Mouse (Mus musculus) heart, postnatal 0 days (tissue): ENCODE data around the gene Tecpr2. TPM values are rescaled to one million over a fixed set of nuclear protein-coding genes. Genes with fewer than 3 reads are reported as not detected.

Source experiments
- ATAC-seq: fragments of 200-750 bp; cut with Nextera tagmentation; 2 replicates; pipeline ENCODE4 v1.8.0; 2017; ENCODE audit warnings: low read depth, moderate number of reproducible peaks, moderate library complexity; ENCODE audit not compliant: insufficient read depth
- DNase-seq: peaks from one replicate; pipeline ENCODE4 v3.0.0-alpha.2; 2016; ENCODE audit warnings: low spot score
- H3K27ac ChIP-seq: fragments of 300-500 bp; sonication (generic); 2 replicates; pipeline ENCODE4 v1.5.1; 2014; ENCODE audit warnings: low read depth, mild to moderate bottlenecking
- H3K27me3 ChIP-seq: fragments of 300-500 bp; sonication (generic); 2 replicates; pipeline ENCODE4 v1.6.1; 2014; ENCODE audit warnings: low read length, mixed read lengths; ENCODE audit not compliant: control insufficient read depth, insufficient read depth
- H3K36me3 ChIP-seq: fragments of 300-500 bp; sonication (generic); replicated peaks from 2 replicates; pipeline ENCODE4 v1.6.1; 2014; ENCODE audit warnings: low read length, mixed read lengths; ENCODE audit not compliant: control insufficient read depth, insufficient read depth
- H3K4me1 ChIP-seq: fragments of 300-500 bp; sonication (generic); 2 replicates; pipeline ENCODE4 v1.6.1; 2014; ENCODE audit warnings: antibody characterized with exemption; ENCODE audit not compliant: control insufficient read depth, insufficient read depth
- H3K4me2 ChIP-seq: fragments of 300-500 bp; sonication (generic); 2 replicates; pipeline ENCODE4 v1.6.1; 2014; ENCODE audit warnings: low read depth, mild to moderate bottlenecking, low read length, moderate library complexity
- H3K4me3 ChIP-seq: fragments of 300-500 bp; sonication (generic); 2 replicates; pipeline ENCODE4 v1.5.1; 2014; ENCODE audit warnings: low read depth, low read length
- H3K9ac ChIP-seq: fragments of 300-500 bp; sonication (generic); replicated peaks from 2 replicates; pipeline ENCODE4 v1.6.1; 2014; ENCODE audit warnings: low read depth, low read length, mixed read lengths
- H3K9me3 ChIP-seq: fragments of 300-500 bp; sonication (generic); replicated peaks from 2 replicates; pipeline ENCODE4 v1.6.1; 2016; ENCODE audit warnings: low read length; ENCODE audit not compliant: control insufficient read depth
- CTCF ChIP-seq: IDR thresholded peaks from 2 replicates; pipeline ENCODE4 v1.5.1; 2016; ENCODE audit warnings: antibody characterized with exemption, control low read depth, low read depth
- EP300 ChIP-seq: IDR thresholded peaks from 2 replicates; pipeline ENCODE4 v1.6.1; 2016; ENCODE audit warnings: antibody characterized with exemption, low read depth
- WGBS: fragments of 180-500 bp; shearing (Covaris S2); extraction: QIAGEN DNeasy Blood & Tissue Kit; methylation state at CpG from one replicate; pipeline ENCODE4 v1.1.7; 2014; 5-methylcytosine and 5-hydroxymethylcytosine counted together
- polyA plus RNA-seq: library from polyadenylated mRNA; unstranded; fragments of >200 nt; fragmentation: Nextera tagmentation; extraction: Ambion mirVana; gene quantifications from 2 replicates; pipeline ENCODE4 v1.2.1, GENCODE M21; 2015
- total RNA-seq: library from RNA; depleted of rRNA; stranded (reverse); fragments of >200 nt; gene quantifications from 2 replicates; pipeline ENCODE4 v1.2.3, GENCODE M21; 2014; ENCODE audit warnings: low replicate concordance

Gene Tecpr2
- total and polyA plus RNA-seq, 2 experiments from 2014 or later = 1.4 to 4.7 TPM

- WGBS = 26% methylated on average over 2 of the region's 2 CpGs
- Histone ChIP-seq H3K36me3 (peaks cover 6% of the 10 kb centered on the region), H3K4me1 (no peaks in the 10 kb centered on the region), H3K4me3 (no peak overlapping the region), H3K9me3 (no peaks in the 10 kb centered on the region), H3K4me2 (no peak overlapping the region), H3K27ac (no peak overlapping the region), H3K27me3 (no peaks in the 10 kb centered on the region), H3K9ac (no peak overlapping the region)
- no peak for TF ChIP-seq EP300
- no peak for TF ChIP-seq CTCF
- ATAC-seq (no peak), DNase-seq (no peak)
Observed at GRCm38 (mm10) chr12:110961973-110962372, 72.9 kb downstream of the Tecpr2 start.

DNA sequence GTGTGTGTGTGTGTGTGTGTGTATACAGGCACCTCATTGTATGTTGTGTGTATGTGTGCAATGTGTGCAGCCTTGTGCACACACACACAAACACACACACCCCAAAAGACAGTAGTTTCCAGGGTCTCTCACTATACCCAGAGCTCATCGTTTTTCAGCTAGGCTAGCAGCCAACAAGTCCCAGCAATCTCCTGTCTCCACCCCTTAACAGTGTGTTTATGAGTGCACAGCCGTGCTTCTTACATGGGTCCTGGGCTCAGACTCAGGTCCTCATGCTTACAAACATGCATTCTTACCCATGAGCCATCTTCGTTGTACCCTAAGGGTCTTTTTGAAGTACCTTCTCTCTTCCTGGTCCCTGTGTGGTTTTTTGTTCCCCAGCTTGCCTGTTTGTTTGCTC lies 76.4 kb downstream of the Tecpr2 start:
- Histone ChIP-seq H3K4me3 (no peak overlapping the region), H3K27ac (no peak overlapping the region), H3K4me2 (no peak overlapping the region), H3K36me3 (peaks cover 22% of the 10 kb centered on the region), H3K27me3 (no peaks in the 10 kb centered on the region), H3K9ac (no peak overlapping the region), H3K4me1 (no peaks in the 10 kb centered on the region), H3K9me3 (no peaks in the 10 kb centered on the region)
- ATAC-seq (no peak), DNase-seq (no peak)
- WGBS = 42% methylated on average over 3 of the region's 3 CpGs
- no peak for TF ChIP-seq CTCF
- no peak for TF ChIP-seq EP300

DNA sequence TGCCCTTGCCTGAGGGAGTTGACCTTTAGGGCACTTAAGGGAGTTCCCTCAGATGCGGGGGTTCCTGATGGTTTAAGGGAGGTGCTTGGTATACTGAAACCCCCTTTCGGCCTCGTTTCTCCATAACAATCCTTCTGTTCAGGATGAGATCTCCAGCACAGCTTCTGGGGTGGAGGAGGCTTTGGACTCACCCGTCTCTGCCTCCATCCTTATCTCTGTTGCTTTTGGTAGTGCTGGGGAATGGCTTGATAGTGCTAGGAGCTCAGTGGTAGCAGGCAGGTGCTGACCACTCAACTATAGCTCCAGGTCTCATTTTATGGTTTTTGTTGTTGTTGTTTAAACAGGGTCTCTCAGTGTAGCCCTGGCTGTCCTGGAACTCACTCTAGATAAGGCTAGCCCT lies 77.0 kb downstream of the Tecpr2 start:
- Histone ChIP-seq H3K4me1 (no peaks in the 10 kb centered on the region), H3K27ac (no peak overlapping the region), H3K4me3 (no peak overlapping the region), H3K36me3 (peaks cover 25% of the 10 kb centered on the region), H3K9ac (no peak overlapping the region), H3K9me3 (no peaks in the 10 kb centered on the region), H3K4me2 (no peak overlapping the region), H3K27me3 (no peaks in the 10 kb centered on the region)
- DNase-seq (no peak), ATAC-seq (no peak)
- 58% methylated on average over 4 of the region's 4 CpGs for WGBS
- no peak for TF ChIP-seq EP300
- TF ChIP-seq CTCF = no peak

GRCm38 (mm10) chr12:110967146-110967545 lies 78.1 kb downstream of the Tecpr2 start:
- Histone ChIP-seq H3K27me3 (no peaks in the 10 kb centered on the region), H3K4me1 (no peaks in the 10 kb centered on the region), H3K9ac (no peak overlapping the region), H3K27ac (no peak overlapping the region), H3K4me2 (no peak overlapping the region), H3K9me3 (no peaks in the 10 kb centered on the region), H3K4me3 (no peak overlapping the region), H3K36me3 (peaks cover 29% of the 10 kb centered on the region)
- no peak for DNase-seq
- TF ChIP-seq EP300 (no peak), CTCF (no peak)
- ATAC-seq = no peak
- WGBS = 55% methylated on average over 2 of the region's 2 CpGs

DNA sequence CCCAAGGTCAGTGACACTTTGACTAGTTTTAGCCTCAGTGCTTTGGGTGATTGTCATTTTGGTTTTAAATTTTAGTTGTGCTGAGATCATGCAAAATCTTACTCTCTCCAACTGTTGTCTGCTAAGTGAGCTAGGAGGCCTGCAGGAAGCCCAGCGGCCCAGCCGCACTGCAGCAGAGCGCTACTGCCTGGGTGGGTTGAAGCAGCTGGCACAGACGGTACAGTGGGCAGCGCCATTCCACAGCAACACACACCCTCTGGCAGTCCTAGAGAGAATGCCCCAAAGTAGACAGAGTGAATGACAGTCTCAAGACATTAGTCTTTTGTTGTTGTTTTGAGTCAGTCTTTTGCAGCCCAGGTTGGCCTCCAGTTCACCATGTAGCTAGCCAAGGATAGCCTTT lies 81.3 kb downstream of the Tecpr2 start:
- H3K27me3 ChIP-seq = no peaks in the 10 kb centered on the region
- H3K4me2 ChIP-seq = no peak overlapping the region
- no peaks in the 10 kb centered on the region for H3K9me3 ChIP-seq
- ATAC-seq = no peak
- 96% methylated on average over 5 of the region's 5 CpGs for WGBS
- DNase-seq = no peak
- H3K9ac ChIP-seq = no peak overlapping the region
- peaks cover 15% of the 10 kb centered on the region; the same call in 1 of the 2 replicates for H3K4me1 ChIP-seq
- H3K27ac ChIP-seq = no peak overlapping the region
- H3K36me3 ChIP-seq = peaks cover 36% of the 10 kb centered on the region
- no peak overlapping the region for H3K4me3 ChIP-seq
- TF ChIP-seq EP300 (no peak), CTCF (no peak)

DNA sequence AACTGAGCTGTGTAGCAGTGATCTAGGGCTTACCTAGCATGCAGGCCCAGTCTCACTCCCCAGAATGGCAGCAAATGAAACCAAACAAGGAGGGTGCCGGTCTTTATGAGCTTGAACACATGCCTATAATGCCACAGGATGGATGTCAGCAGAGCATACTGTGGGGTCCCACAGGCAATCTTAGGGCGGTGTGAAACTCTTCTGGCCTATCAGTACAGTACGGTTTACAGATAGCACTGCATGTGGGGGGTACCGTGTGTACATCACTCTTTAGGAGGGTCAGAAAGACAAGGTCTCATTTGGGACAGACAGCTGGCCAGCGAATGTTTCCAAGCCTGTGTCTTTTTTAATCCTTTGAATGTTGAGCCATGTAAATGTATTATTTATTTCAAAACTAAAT lies 82.9 kb downstream of the Tecpr2 start:
- peaks cover 49% of the 10 kb centered on the region for H3K36me3 ChIP-seq

More for the DNA sequence above, 82.9 kb downstream of the Tecpr2 start:
- Histone ChIP-seq H3K27ac (no peak overlapping the region), H3K9me3 (no peaks in the 10 kb centered on the region), H3K4me1 (peaks cover 16% of the 10 kb centered on the region; the same call in 1 of the 2 replicates), H3K9ac (no peak overlapping the region), H3K27me3 (no peaks in the 10 kb centered on the region), H3K4me2 (no peak overlapping the region), H3K4me3 (no peak overlapping the region)
- ATAC-seq (no peak), DNase-seq (no peak)
- TF ChIP-seq CTCF = no peak
- TF ChIP-seq EP300 = no peak
- 79% methylated on average over 5 of the region's 5 CpGs for WGBS
